In genomic region chr5:66516311-66516710, GRCm38 (mm10) we compare ENCODE assay signal across 11 mouse cellular contexts.
"Had no signal": no experiment of that assay in that cellular context is flagged by ENCODE, and none has a peak within 500 bp of the region (broad histone marks: within the 10 kb centered on the region; RNA-seq: fewer than 3 reads in every experiment).

No protein-coding gene starts in this region.

- DNase-seq: liver, postnatal 0 days; lung, adult 2 months; lung, postnatal 14 days; lung, postnatal 36 days; right cerebral cortex, postnatal 14 days; thymus, adult 2 months; thymus, postnatal 25 days; thymus, postnatal 4 days had no signal

- ATAC-seq: liver, postnatal 0 days; lung, postnatal 0 days; midbrain, embryonic 13.5 days; midbrain, embryonic 15.5 days had no signal
